Mouse (Mus musculus): ENCODE results near the gene Ccl17.

Ccl17 gene

GRCm38 (mm10) chr8:94789256-94789955 lies 20.8 kb upstream of the Ccl17 start:
- in situ Hi-C loops (cut with MboI, MseI), result no loop called here

DNA sequence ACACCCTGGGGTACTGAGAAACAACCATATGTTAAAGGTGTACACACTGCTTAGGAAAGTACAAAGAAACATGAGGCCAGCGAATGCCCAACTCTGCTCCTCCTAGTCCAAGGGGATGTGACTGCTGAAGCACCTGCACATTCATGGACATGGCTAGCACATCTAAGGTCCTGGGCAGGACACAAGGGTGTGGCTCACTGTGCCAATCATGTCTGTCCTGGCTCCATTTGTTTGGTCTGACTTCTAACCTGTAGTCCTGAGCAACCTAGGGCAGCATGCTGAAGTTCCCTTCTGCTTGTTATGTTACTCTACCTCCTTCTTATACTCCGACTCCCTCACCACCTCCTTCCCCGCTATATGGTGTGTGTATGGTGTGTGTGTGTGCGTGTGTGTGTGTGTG lies 15.9 kb upstream of the Ccl17 start:
- in situ Hi-C loops (cut with MboI, MseI), result no loop called here

DNA sequence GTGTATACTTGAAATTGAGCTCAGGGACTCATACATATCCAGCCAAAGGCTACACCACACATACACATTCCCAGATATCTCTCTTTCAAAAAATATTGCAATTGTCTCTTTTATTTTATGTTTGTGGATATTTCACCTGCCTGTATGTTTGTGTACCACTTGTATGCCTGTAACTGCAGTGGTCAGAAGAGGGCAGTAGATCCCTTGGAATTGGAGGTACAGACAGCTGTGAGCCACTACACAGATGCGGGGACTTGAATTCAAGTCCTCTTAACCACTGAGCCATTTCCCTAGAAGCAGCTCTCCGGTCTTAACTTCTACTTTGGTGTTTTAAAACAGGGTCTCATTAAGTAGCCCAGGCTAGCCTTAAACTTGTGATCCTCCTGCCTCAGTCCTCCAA lies 15.5 kb upstream of the Ccl17 start:
- in situ Hi-C loops (cut with MboI, MseI), result no loop called here

- in situ Hi-C loops (cut with MboI, MseI), result no loop called here
Observed at GRCm38 (mm10) chr8:94800278-94800968, 9.8 kb upstream of the Ccl17 start.

GRCm38 (mm10) chr8:94801293-94802095 lies 8.8 kb upstream of the Ccl17 start:
- in situ Hi-C loops (cut with MboI, MseI), result no loop called here

- in situ Hi-C loops (cut with MboI, MseI), result no loop called here
Observed at GRCm38 (mm10) chr8:94802375-94802774, 7.9 kb upstream of the Ccl17 start.

GRCm38 (mm10) chr8:94803551-94803950 lies 6.7 kb upstream of the Ccl17 start:
- in situ Hi-C loops (cut with MboI, MseI), result no loop called here

GRCm38 (mm10) chr8:94804546-94805340 lies 5.5 kb upstream of the Ccl17 start:
- in situ Hi-C loops (cut with MboI, MseI), result loop anchor here (5.0 kb wide), 1 partner anchor 97 kb away; no protein-coding TSS in a partner anchor

DNA sequence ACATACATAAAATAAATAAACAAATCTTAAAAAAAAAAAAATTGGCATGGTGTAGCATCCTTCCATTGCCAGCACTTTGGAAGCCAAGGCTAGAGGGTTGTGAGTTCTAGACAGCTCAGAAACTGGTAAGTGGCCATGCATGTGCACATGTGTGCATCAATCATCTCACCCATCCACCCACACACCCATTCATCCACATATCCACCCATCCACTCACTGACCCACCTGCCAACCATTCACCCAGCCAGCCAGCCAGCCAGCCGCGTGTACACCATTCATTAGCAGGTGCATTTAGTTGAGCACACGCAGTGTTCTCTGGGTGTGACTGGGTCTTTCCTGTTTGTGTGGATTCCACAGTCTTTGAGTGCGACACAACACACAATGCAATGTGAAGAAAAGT lies 4.4 kb upstream of the Ccl17 start:
- in situ Hi-C loops (cut with MboI, MseI), result loop anchor here (5.0 kb wide), 1 partner anchor 99 kb away; no protein-coding TSS in a partner anchor

- in situ Hi-C loops (cut with MboI, MseI), result loop anchor here (5.0 kb wide), 1 partner anchor 100 kb away; no protein-coding TSS in a partner anchor
Observed at GRCm38 (mm10) chr8:94807506-94807905, 2.7 kb upstream of the Ccl17 start.

DNA sequence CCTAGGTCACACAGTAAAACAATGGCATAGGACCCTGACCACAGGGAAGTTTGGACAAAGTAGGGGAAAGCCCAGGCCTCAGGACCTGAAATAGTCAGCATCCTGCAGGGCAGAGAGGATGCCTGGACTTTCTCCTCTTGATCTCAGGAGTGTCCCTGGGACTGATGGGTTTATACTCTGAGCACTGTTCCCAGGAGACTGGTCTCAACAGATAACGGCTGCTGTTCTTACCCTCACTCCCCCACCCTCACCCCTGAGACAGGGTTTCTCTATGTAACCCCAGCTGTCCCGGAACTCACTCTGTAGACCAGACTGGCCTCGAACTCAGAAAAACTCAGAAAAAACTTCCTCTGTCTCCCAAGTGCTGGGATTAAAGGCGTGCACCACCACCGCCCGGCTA lies 1.9 kb upstream of the Ccl17 start:
- in situ Hi-C loops (cut with MboI, MseI), result loop anchor here (5.0 kb wide), 1 partner anchor 101 kb away; no protein-coding TSS in a partner anchor

DNA sequence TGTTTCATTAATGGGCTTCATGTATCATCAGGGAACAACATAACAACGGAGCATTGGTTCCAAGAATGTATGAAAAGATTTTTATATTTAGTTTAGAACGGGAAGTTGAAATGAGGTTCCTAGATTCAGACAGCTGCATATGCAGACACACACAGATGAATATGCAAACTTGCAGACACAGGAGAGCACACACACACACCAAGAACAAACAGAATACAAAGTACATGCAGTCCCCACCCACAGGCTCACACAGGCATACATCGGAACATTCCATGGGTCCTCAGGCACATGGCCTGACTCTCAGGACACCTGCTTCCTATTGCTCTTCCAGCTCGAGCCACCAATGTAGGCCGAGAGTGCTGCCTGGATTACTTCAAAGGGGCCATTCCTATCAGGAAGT lies 602 bp downstream of the Ccl17 start:
- in situ Hi-C loops (cut with MboI, MseI), result no loop called here

DNA sequence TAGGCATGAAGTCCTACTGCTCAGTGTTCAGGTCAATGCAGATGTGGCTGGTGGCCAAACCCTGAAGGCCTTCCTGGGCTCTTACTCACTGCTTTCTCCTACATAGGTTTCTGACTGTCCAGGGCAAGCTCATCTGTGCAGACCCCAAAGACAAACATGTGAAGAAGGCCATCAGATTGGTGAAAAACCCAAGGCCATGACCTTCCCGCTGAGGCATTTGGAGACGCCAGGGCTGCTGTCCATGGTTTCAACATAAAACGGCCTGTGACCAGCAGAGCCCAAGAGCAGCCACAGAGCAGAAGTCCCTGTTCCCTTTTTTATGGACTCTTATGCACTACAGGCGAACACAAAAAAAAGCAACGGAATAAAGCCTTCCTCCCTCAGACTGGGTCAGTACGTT lies 1.4 kb downstream of the Ccl17 start:
- in situ Hi-C loops (cut with MboI, MseI), result no loop called here

GRCm38 (mm10) chr8:94812645-94813098 lies 2.4 kb downstream of the Ccl17 start:
- in situ Hi-C loops (cut with MboI, MseI), result no loop called here

DNA sequence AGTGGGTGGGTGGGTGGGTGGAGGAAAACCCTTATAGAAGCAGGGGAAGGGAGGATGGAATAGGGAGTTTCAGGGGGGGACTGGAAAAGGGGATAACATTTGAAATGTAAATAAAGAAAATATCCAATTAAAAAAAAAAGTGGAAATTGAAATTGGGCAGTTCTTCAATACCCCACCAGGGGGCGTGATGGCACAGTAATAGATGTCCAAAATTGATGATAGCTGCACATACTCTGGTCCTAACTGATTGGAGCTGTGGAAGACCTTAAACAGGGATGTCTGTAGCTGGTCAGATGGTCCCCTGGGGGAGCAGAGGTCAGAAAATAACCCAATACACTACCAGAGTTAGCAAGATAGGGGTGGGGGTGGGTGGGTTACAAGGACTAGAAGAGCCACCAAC lies 4.3 kb downstream of the Ccl17 start:
- in situ Hi-C loops (cut with MboI, MseI), result no loop called here

GRCm38 (mm10) chr8:94817933-94818332 lies 7.7 kb downstream of the Ccl17 start:
- in situ Hi-C loops (cut with MboI, MseI), result loop anchor here (5.0 kb wide), 1 partner anchor 36 kb away; no protein-coding TSS in a partner anchor

- in situ Hi-C loops (cut with MboI, MseI), result loop anchor here (5.0 kb wide), 1 partner anchor 37 kb away; no protein-coding TSS in a partner anchor
Observed at GRCm38 (mm10) chr8:94819671-94820179, 9.5 kb downstream of the Ccl17 start.

DNA sequence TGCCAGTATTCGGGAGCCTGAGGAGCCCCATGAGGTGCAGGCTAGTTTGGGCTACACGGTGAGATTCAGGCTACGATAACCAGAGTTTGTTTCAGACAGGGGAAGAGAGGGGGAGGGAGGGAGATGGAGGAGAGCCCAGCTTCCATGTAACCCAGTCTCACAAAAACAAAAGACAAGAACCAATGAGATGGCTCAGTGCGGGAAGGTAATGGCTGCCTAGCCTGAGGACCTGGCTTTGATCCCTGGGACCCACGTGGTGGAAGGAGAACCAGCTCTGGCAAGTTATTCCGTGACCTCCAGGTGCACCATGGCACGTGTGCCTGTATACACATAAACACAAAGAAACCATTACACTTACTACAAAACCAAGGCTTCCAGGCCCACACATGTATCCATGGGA lies 10.3 kb downstream of the Ccl17 start:
- in situ Hi-C loops (cut with MboI, MseI), result no loop called here

GRCm38 (mm10) chr8:94821381-94821780 lies 11.1 kb downstream of the Ccl17 start:
- in situ Hi-C loops (cut with MboI, MseI), result no loop called here

DNA sequence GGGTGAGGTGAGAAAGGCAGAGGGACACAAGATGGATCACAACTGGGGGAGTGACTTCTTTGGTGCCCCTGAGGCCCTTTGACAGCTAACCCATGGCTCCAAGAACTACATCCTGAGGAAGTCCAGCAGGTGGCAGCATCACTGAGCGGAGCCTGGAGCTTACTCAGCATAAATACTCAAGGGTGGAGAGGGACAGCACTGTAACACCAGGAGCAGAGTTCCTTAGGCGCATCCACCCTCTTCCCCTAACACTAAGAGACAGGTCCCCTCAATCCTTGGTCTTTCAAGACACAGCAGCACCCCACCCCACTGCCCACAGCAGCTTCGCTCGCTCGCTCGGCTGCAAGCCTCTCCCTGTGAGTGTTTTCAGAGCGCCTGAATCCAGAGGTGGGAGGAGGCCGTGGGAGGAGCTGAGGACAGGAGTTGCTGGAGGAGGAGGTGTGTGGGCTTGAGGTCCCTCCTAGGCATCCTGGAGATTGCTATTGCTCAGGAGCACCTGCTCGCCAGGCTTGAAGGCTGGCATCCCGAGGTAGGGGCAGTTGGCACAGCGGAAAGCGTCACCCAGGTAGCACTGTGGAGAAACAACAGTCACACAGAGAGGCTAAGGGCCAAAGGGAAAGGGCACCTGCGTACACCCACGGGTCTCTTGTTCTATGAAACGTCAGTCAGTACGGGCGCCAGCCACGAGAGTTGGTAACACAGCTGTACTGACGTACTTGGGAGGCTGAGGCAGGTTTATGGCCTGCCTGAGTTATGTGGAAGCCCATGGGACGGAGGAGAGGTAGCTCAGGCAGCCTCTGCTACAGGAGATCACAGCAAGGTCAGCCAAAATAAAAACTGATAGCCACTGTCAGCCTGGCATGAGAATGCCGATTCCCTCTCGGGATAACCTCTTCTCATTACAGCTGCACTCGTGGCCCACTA lies 12.6 kb downstream of the Ccl17 start:
- in situ Hi-C loops (cut with MboI, MseI), result no loop called here
